Mouse (Mus musculus) lung, embryonic 15.5 days (tissue): ENCODE measurements around the gene Entpd6. TPM values are rescaled to one million over a fixed set of nuclear protein-coding genes. Genes with fewer than 3 reads are reported as not detected.

Experiments
- polyA plus RNA-seq: library from polyadenylated mRNA; unstranded; fragments of >200 nt; fragmentation: Nextera tagmentation; extraction: Ambion mirVana; gene quantifications from 2 replicates; pipeline ENCODE4 v1.2.1, GENCODE M21; 2015

Entpd6 gene
- polyA plus RNA-seq, 1 experiment from 2014 or later = 35.5 TPM

Other genes with a start within 250 kb of the Entpd6 start
- gene Cst7, start 178.6 kb upstream of the Entpd6 start, polyA plus RNA-seq = 0.38 and 0.96 TPM in 2 replicates
- 51.7 and 53.7 TPM in 2 replicates for gene Apmap, start 140.5 kb upstream of the Entpd6 start, polyA plus RNA-seq
- 8.1 and 8.8 TPM in 2 replicates for gene Acss1, start 80.5 kb upstream of the Entpd6 start, polyA plus RNA-seq
- gene Vsx1, start 59.7 kb upstream of the Entpd6 start, polyA plus RNA-seq = not detected in 2 replicates
- gene Pygb, start 37.7 kb downstream of the Entpd6 start, polyA plus RNA-seq = 88.9 and 91.7 TPM in 2 replicates
- gene Abhd12, start 155.7 kb downstream of the Entpd6 start, polyA plus RNA-seq = 61.0 and 62.8 TPM in 2 replicates
- gene Gins1, start 156.4 kb downstream of the Entpd6 start, polyA plus RNA-seq = 41.4 and 45.8 TPM in 2 replicates